Mouse (Mus musculus): ENCODE measurements around the gene Ranbp3.

GRCm38 (mm10) chr17:56625495-56625894 lies 47.6 kb upstream of the Ranbp3 start:
- TF ChIP-seq POLR2A (IDR thresholded peaks at IDR 0.05; ENCODE audit: extremely low read depth, insufficient read depth, low read length) (no peak), CTCF (IDR thresholded peaks at IDR 0.05; ENCODE audit: low read depth, low read length) (no peak)

All from liver, adult 2 months (tissue).